Mouse (Mus musculus): ENCODE data around the gene Plpp3.

GRCm38 (mm10) chr4:105169826-105170810, 13.0 kb downstream of the Plpp3 start:
- TF ChIP-seq CTCF (IDR thresholded peaks at IDR 0.05; ENCODE audit: low read depth) = no peak
- no peak for TF ChIP-seq EP300 (optimal IDR thresholded peaks at IDR 0.05)
